Mouse (Mus musculus) megakaryocyte, embryonic 14.5 days (primary cell): ENCODE measurements around the gene Capn11. TPM values are rescaled to one million over a fixed set of nuclear protein-coding genes. Genes with fewer than 3 reads are reported as not detected.

Experiments
- H3K27me3 ChIP-seq: replicated peaks from 2 replicates; pipeline ENCODE3; 2012; ENCODE audit warnings: inconsistent platforms
- H3K36me3 ChIP-seq: replicated peaks from 2 replicates; pipeline ENCODE3; 2012; ENCODE audit warnings: low read length, inconsistent platforms, mixed read lengths
- H3K4me1 ChIP-seq: 2 replicates; pipeline ENCODE4 v1.6.1; 2012; ENCODE audit warnings: inconsistent platforms
- H3K4me3 ChIP-seq: replicated peaks from 2 replicates; pipeline ENCODE3; 2012; ENCODE audit warnings: moderate library complexity, mild to moderate bottlenecking, inconsistent platforms
- H3K9me3 ChIP-seq: 2 replicates; pipeline ENCODE4 v1.6.1; 2012; ENCODE audit warnings: inconsistent platforms
- FLI1 ChIP-seq: IDR thresholded peaks from 2 replicates; pipeline ENCODE4 v1.6.1; 2012; ENCODE audit warnings: low read length, inconsistent platforms, mixed read lengths
- GATA1 ChIP-seq: IDR thresholded peaks from 3 replicates; pipeline ENCODE4 v1.6.1; 2012; ENCODE audit warnings: mixed read lengths, low read length, inconsistent platforms, borderline replicate concordance
- polyA plus RNA-seq: library from polyadenylated mRNA; stranded (reverse); fragments of >175 nt; gene quantifications from 2 replicates; pipeline ENCODE4 v1.2.3, GENCODE M21; 2012; ENCODE audit warnings: low replicate concordance; ENCODE audit not compliant: insufficient read depth

Gene Capn11
- polyA plus RNA-seq, 1 experiment: not detected

GRCm38 (mm10) chr17:45601325-45601724, 57.8 kb downstream of the Capn11 start:
- TF ChIP-seq GATA1 (no peak), FLI1 (no peak)
- Histone ChIP-seq H3K27me3 (peaks cover 68% of the 10 kb centered on the region), H3K4me3 (no peak overlapping the region), H3K36me3 (no peaks in the 10 kb centered on the region), H3K4me1 (peaks cover 21% of the 10 kb centered on the region), H3K9me3 (no peaks in the 10 kb centered on the region)

- TF ChIP-seq GATA1 (no peak), FLI1 (no peak)
- H3K4me1 ChIP-seq: peaks cover 31% of the 10 kb centered on the region
Measured at GRCm38 (mm10) chr17:45600267-45600666, 58.9 kb downstream of the Capn11 start.

GRCm38 (mm10) chr17:45599446-45600242, 59.5 kb downstream of the Capn11 start, which contains the start of gene Slc29a1:
Gene Slc29a1, minus strand, starts transcription at chr17:45599606.
- H3K27me3 ChIP-seq: peaks cover 84% of the 10 kb centered on the region
- H3K4me3 ChIP-seq: no peak within 1 kb of the TSS
- peaks cover 37% of the 10 kb centered on the region for H3K4me1 ChIP-seq
- TF ChIP-seq FLI1 (no peak), GATA1 (no peak)
- H3K36me3 ChIP-seq: no peaks in the 10 kb centered on the region
- H3K9me3 ChIP-seq: no peaks in the 10 kb centered on the region

More at GRCm38 (mm10) chr17:45600267-45600666, 58.9 kb downstream of the Capn11 start:
- Histone ChIP-seq H3K27me3 (peaks cover 77% of the 10 kb centered on the region), H3K36me3 (no peaks in the 10 kb centered on the region), H3K4me3 (no peak overlapping the region), H3K9me3 (no peaks in the 10 kb centered on the region)

GRCm38 (mm10) chr17:45598891-45599290, 60.2 kb downstream of the Capn11 start:
- Histone ChIP-seq H3K4me3 (no peak overlapping the region), H3K4me1 (peaks cover 44% of the 10 kb centered on the region), H3K9me3 (no peaks in the 10 kb centered on the region), H3K36me3 (no peaks in the 10 kb centered on the region), H3K27me3 (peaks cover 89% of the 10 kb centered on the region)
- TF ChIP-seq FLI1: no peak
- TF ChIP-seq GATA1: no peak

GRCm38 (mm10) chr17:45598376-45598775, 60.7 kb downstream of the Capn11 start:
- Histone ChIP-seq H3K36me3 (no peaks in the 10 kb centered on the region), H3K27me3 (peaks cover 89% of the 10 kb centered on the region), H3K4me1 (peaks cover 49% of the 10 kb centered on the region), H3K9me3 (no peaks in the 10 kb centered on the region), H3K4me3 (no peak overlapping the region)
- TF ChIP-seq GATA1: no peak

GRCm38 (mm10) chr17:45597787-45598186, 61.3 kb downstream of the Capn11 start:
- TF ChIP-seq GATA1 (no peak), FLI1 (no peak)
- H3K4me3 ChIP-seq: no peak overlapping the region
- no peaks in the 10 kb centered on the region for H3K36me3 ChIP-seq
- H3K9me3 ChIP-seq: no peaks in the 10 kb centered on the region
- H3K27me3 ChIP-seq: peaks cover 91% of the 10 kb centered on the region
- H3K4me1 ChIP-seq: peaks cover 55% of the 10 kb centered on the region

- TF ChIP-seq GATA1 (no peak), FLI1 (no peak)
- Histone ChIP-seq H3K27me3 (peaks cover 93% of the 10 kb centered on the region), H3K4me3 (no peak overlapping the region), H3K4me1 (peaks cover 65% of the 10 kb centered on the region), H3K9me3 (no peaks in the 10 kb centered on the region), H3K36me3 (no peaks in the 10 kb centered on the region)
Measured at GRCm38 (mm10) chr17:45596631-45597396, 62.3 kb downstream of the Capn11 start.

- Histone ChIP-seq H3K9me3 (no peaks in the 10 kb centered on the region), H3K4me3 (peak overlapping the region; percentile 92), H3K4me1 (peaks cover 69% of the 10 kb centered on the region), H3K27me3 (peaks cover 93% of the 10 kb centered on the region), H3K36me3 (no peaks in the 10 kb centered on the region)
- no peak for TF ChIP-seq GATA1
- TF ChIP-seq FLI1: no peak
Measured at GRCm38 (mm10) chr17:45595736-45596390, 63.3 kb downstream of the Capn11 start.

- peaks cover 69% of the 10 kb centered on the region for H3K4me1 ChIP-seq
- no peak for TF ChIP-seq GATA1
- no peak for TF ChIP-seq FLI1
Measured at GRCm38 (mm10) chr17:45594881-45595735, 64.0 kb downstream of the Capn11 start.

More at GRCm38 (mm10) chr17:45594881-45595735, 64.0 kb downstream of the Capn11 start:
- Histone ChIP-seq H3K36me3 (no peaks in the 10 kb centered on the region), H3K4me3 (peak overlapping the region; percentile 92), H3K9me3 (no peaks in the 10 kb centered on the region), H3K27me3 (peaks cover 92% of the 10 kb centered on the region)
